Mouse (Mus musculus): ENCODE measurements around the gene Apeh. TPM values are rescaled to one million over a fixed set of nuclear protein-coding genes. Genes with fewer than 3 reads are reported as not detected.

The Apeh gene
- polyA plus RNA-seq, 1 experiment from 2014 or later, result 75.1 TPM

DNA sequence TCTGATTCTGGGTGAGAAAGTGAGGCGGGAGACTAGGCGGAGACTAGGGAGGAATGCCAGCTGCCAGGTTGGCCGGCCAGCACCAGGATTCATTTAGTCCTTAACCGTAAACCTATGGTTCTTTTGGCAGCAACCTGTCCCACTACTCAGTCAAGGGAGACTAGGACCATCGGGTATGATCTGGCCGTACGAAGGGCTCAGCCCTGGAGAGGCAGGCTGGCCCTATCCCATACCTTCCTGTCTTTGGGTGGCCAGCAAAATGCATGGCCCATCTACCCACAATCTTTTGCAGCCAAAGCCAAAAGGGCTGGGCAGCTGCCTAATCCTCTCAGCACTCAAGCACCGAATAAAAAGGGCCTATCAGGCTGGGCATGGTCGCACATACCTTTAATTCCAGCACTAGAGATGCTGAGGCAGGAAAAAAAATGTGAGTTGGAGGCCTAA lies 21.9 kb downstream of the Apeh start:
- no peaks in the 10 kb centered on the region for H3K27me3 ChIP-seq (ENCODE audit: control insufficient read depth, insufficient read depth, low read length)
- no peak overlapping the region for H3K4me2 ChIP-seq (ENCODE audit: low read depth, low read length)
- no peak for ATAC-seq (ENCODE audit: insufficient read depth, low FRiP score)
- WGBS, result 51% methylated on average over 9 of the region's 9 CpGs
- 0 out of 2 replicates have a peak, but pooled peaks cover 4% of the 10 kb centered on the region for H3K4me1 ChIP-seq (ENCODE audit: control insufficient read depth, insufficient read depth, low read length)
- H3K4me3 ChIP-seq (replicated peaks; ENCODE audit: low read length), result no peak overlapping the region
- peak overlapping the region; percentile 64 for H3K27ac ChIP-seq (ENCODE audit: low read length)
- 0 out of 2 replicates have a peak overlapping the region, but pooled peaks have one; percentile 9 for H3K9ac ChIP-seq (ENCODE audit: low read length)
- peaks cover 13% of the 10 kb centered on the region for H3K36me3 ChIP-seq (ENCODE audit: control insufficient read depth, insufficient read depth, low read length)
- H3K9me3 ChIP-seq (replicated peaks; ENCODE audit: control insufficient read depth, low read length), result no peaks in the 10 kb centered on the region

GRCm38 (mm10) chr9:108071801-108072200 lies 22.6 kb downstream of the Apeh start:
- Histone ChIP-seq H3K27me3 (ENCODE audit: control insufficient read depth, insufficient read depth, low read length) (no peaks in the 10 kb centered on the region), H3K4me3 (replicated peaks; ENCODE audit: low read length) (no peak overlapping the region), H3K9me3 (replicated peaks; ENCODE audit: control insufficient read depth, low read length) (no peaks in the 10 kb centered on the region), H3K36me3 (ENCODE audit: control insufficient read depth, insufficient read depth, low read length) (peaks cover 13% of the 10 kb centered on the region), H3K4me2 (ENCODE audit: low read depth, low read length) (no peak overlapping the region), H3K4me1 (ENCODE audit: control insufficient read depth, insufficient read depth, low read length) (0 out of 2 replicates have a peak, but pooled peaks cover 4% of the 10 kb centered on the region), H3K9ac (ENCODE audit: low read length) (0 out of 2 replicates have a peak overlapping the region, but pooled peaks have one; percentile 9), H3K27ac (ENCODE audit: low read length) (peak overlapping the region; percentile 64; the same call in 1 of the 2 replicates)
- 71% methylated on average over 4 of the region's 4 CpGs for WGBS
- peak; percentile 31; the same call in 1 of the 2 replicates for ATAC-seq (ENCODE audit: insufficient read depth, low FRiP score)

- H3K4me1 ChIP-seq (ENCODE audit: control insufficient read depth, insufficient read depth, low read length), result 0 out of 2 replicates have a peak, but pooled peaks cover 4% of the 10 kb centered on the region
- H3K4me3 ChIP-seq (replicated peaks; ENCODE audit: low read length), result no peak overlapping the region
- no peak overlapping the region for H3K4me2 ChIP-seq (ENCODE audit: low read depth, low read length)
- 86% methylated on average over 7 of the region's 7 CpGs for WGBS
- peaks cover 13% of the 10 kb centered on the region for H3K36me3 ChIP-seq (ENCODE audit: control insufficient read depth, insufficient read depth, low read length)
- no peaks in the 10 kb centered on the region for H3K9me3 ChIP-seq (replicated peaks; ENCODE audit: control insufficient read depth, low read length)
- no peak overlapping the region for H3K27ac ChIP-seq (ENCODE audit: low read length)
- no peak for ATAC-seq (ENCODE audit: insufficient read depth, low FRiP score)
- H3K9ac ChIP-seq (ENCODE audit: low read length), result no peak overlapping the region
- no peaks in the 10 kb centered on the region for H3K27me3 ChIP-seq (ENCODE audit: control insufficient read depth, insufficient read depth, low read length)
Observed at GRCm38 (mm10) chr9:108069529-108069928, 24.9 kb downstream of the Apeh start.

- no peaks in the 10 kb centered on the region for H3K9me3 ChIP-seq (replicated peaks; ENCODE audit: control insufficient read depth, low read length)
- H3K9ac ChIP-seq (ENCODE audit: low read length), result no peak overlapping the region
- no peak for ATAC-seq (ENCODE audit: insufficient read depth, low FRiP score)
- no peak overlapping the region for H3K4me3 ChIP-seq (replicated peaks; ENCODE audit: low read length)
- WGBS, result 90% methylated on average over 9 of the region's 9 CpGs
- H3K4me2 ChIP-seq (ENCODE audit: low read depth, low read length), result no peak overlapping the region
- no peak overlapping the region for H3K27ac ChIP-seq (ENCODE audit: low read length)
- H3K27me3 ChIP-seq (ENCODE audit: control insufficient read depth, insufficient read depth, low read length), result no peaks in the 10 kb centered on the region
- peaks cover 13% of the 10 kb centered on the region for H3K36me3 ChIP-seq (ENCODE audit: control insufficient read depth, insufficient read depth, low read length)
- H3K4me1 ChIP-seq (ENCODE audit: control insufficient read depth, insufficient read depth, low read length), result 0 out of 2 replicates have a peak, but pooled peaks cover 4% of the 10 kb centered on the region
Observed at GRCm38 (mm10) chr9:108069007-108069406, 25.4 kb downstream of the Apeh start.

GRCm38 (mm10) chr9:108067900-108068299 lies 26.5 kb downstream of the Apeh start:
- Histone ChIP-seq H3K4me3 (replicated peaks; ENCODE audit: low read length) (no peak overlapping the region), H3K27ac (ENCODE audit: low read length) (no peak overlapping the region), H3K4me2 (ENCODE audit: low read depth, low read length) (no peak overlapping the region), H3K4me1 (ENCODE audit: control insufficient read depth, insufficient read depth, low read length) (no peaks in the 10 kb centered on the region), H3K9me3 (replicated peaks; ENCODE audit: control insufficient read depth, low read length) (no peaks in the 10 kb centered on the region), H3K9ac (ENCODE audit: low read length) (no peak overlapping the region), H3K27me3 (ENCODE audit: control insufficient read depth, insufficient read depth, low read length) (no peaks in the 10 kb centered on the region), H3K36me3 (ENCODE audit: control insufficient read depth, insufficient read depth, low read length) (peaks cover 13% of the 10 kb centered on the region)
- 22% methylated on average over 8 of the region's 8 CpGs for WGBS
- ATAC-seq (ENCODE audit: insufficient read depth, low FRiP score), result peak; percentile 32; the same call in 1 of the 2 replicates

DNA sequence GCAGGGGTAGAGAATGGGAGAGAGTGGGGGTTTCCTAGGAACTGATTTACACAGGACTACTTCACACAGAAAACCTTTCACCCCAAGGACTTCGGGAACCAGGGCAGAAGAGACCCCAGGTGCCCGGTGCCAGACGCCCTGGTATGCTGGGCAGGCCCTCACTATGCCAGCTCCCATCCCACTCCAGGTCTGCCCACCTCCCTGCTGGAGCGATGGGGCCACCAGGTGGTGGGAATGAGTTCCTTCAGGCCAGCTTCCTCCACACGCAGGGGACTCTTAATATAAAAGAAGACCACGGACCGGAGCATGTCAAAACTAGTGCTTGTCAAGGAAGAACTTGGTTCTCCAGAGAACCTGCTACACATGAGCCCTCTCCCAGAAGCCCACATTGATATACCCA lies 27.2 kb downstream of the Apeh start:
- Histone ChIP-seq H3K36me3 (ENCODE audit: control insufficient read depth, insufficient read depth, low read length) (peaks cover 13% of the 10 kb centered on the region), H3K27me3 (ENCODE audit: control insufficient read depth, insufficient read depth, low read length) (no peaks in the 10 kb centered on the region), H3K9ac (ENCODE audit: low read length) (no peak overlapping the region), H3K4me3 (replicated peaks; ENCODE audit: low read length) (no peak overlapping the region), H3K4me2 (ENCODE audit: low read depth, low read length) (no peak overlapping the region), H3K4me1 (ENCODE audit: control insufficient read depth, insufficient read depth, low read length) (no peaks in the 10 kb centered on the region), H3K27ac (ENCODE audit: low read length) (no peak overlapping the region), H3K9me3 (replicated peaks; ENCODE audit: control insufficient read depth, low read length) (no peaks in the 10 kb centered on the region)
- WGBS, result 78% methylated on average over 7 of the region's 7 CpGs
- no peak for ATAC-seq (ENCODE audit: insufficient read depth, low FRiP score)

DNA sequence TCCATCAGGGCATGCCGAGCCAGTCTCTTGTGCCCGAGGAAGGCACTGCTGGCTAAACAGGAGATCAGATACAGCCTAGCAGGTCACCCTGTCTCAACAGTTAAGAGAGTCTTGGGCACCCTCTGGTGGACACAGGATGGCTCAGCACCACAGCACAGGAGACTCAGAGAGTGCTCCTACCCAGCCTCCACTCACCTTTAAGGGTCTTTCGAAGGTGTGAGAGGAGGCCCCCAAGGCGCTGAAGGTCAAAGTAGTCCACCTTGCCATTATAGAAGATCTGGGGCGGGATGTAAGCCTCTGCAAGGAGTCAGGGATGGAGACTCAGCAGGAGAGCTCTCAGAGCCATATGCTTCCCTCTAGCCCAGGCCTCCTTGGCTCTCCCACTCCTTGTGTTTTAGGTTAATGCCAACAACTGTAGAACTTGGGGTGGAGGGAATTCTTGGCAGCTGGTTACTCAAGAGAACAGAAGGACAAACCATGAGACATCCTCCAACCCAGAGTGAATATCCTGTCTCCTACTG lies 28.9 kb downstream of the Apeh start:
- no peaks in the 10 kb centered on the region for H3K27me3 ChIP-seq (ENCODE audit: control insufficient read depth, insufficient read depth, low read length)
- peaks cover 4% of the 10 kb centered on the region for H3K36me3 ChIP-seq (ENCODE audit: control insufficient read depth, insufficient read depth, low read length)
- no peaks in the 10 kb centered on the region for H3K4me1 ChIP-seq (ENCODE audit: control insufficient read depth, insufficient read depth, low read length)
- H3K27ac ChIP-seq (ENCODE audit: low read length), result no peak overlapping the region
- H3K4me3 ChIP-seq (replicated peaks; ENCODE audit: low read length), result no peak overlapping the region
- no peak overlapping the region for H3K9ac ChIP-seq (ENCODE audit: low read length)
- no peaks in the 10 kb centered on the region for H3K9me3 ChIP-seq (replicated peaks; ENCODE audit: control insufficient read depth, low read length)
- no peak overlapping the region for H3K4me2 ChIP-seq (ENCODE audit: low read depth, low read length)
- ATAC-seq (ENCODE audit: insufficient read depth, low FRiP score), result peak; percentile 45; the same call in 1 of the 2 replicates
- 33% methylated on average over 5 of the region's 5 CpGs for WGBS

- no peak overlapping the region for H3K27ac ChIP-seq (ENCODE audit: low read length)
- no peaks in the 10 kb centered on the region for H3K27me3 ChIP-seq (ENCODE audit: control insufficient read depth, insufficient read depth, low read length)
- H3K36me3 ChIP-seq (ENCODE audit: control insufficient read depth, insufficient read depth, low read length), result peaks cover 9% of the 10 kb centered on the region
- no peaks in the 10 kb centered on the region for H3K4me1 ChIP-seq (ENCODE audit: control insufficient read depth, insufficient read depth, low read length)
- no peaks in the 10 kb centered on the region for H3K9me3 ChIP-seq (replicated peaks; ENCODE audit: control insufficient read depth, low read length)
- H3K4me3 ChIP-seq (replicated peaks; ENCODE audit: low read length), result no peak overlapping the region
- 78% methylated on average over 12 of the region's 12 CpGs for WGBS
- H3K4me2 ChIP-seq (ENCODE audit: low read depth, low read length), result no peak overlapping the region
- 0 out of 2 replicates have a peak overlapping the region, but pooled peaks have one; percentile 29 for H3K9ac ChIP-seq (ENCODE audit: low read length)
- ATAC-seq (ENCODE audit: insufficient read depth, low FRiP score), result no peak
Observed at GRCm38 (mm10) chr9:108063361-108063760, 31.0 kb downstream of the Apeh start.

- 90% methylated on average over 3 of the region's 3 CpGs for WGBS
- Histone ChIP-seq H3K27me3 (ENCODE audit: control insufficient read depth, insufficient read depth, low read length) (no peaks in the 10 kb centered on the region), H3K4me1 (ENCODE audit: control insufficient read depth, insufficient read depth, low read length) (no peaks in the 10 kb centered on the region), H3K36me3 (ENCODE audit: control insufficient read depth, insufficient read depth, low read length) (peaks cover 9% of the 10 kb centered on the region), H3K27ac (ENCODE audit: low read length) (no peak overlapping the region), H3K4me3 (replicated peaks; ENCODE audit: low read length) (no peak overlapping the region), H3K9ac (ENCODE audit: low read length) (no peak overlapping the region), H3K9me3 (replicated peaks; ENCODE audit: control insufficient read depth, low read length) (no peaks in the 10 kb centered on the region), H3K4me2 (ENCODE audit: low read depth, low read length) (no peak overlapping the region)
- ATAC-seq (ENCODE audit: insufficient read depth, low FRiP score), result no peak
Observed at GRCm38 (mm10) chr9:108062142-108062541, 32.3 kb downstream of the Apeh start.

Data from stomach, embryonic 16.5 days (tissue).